In genomic region chr3:84654900-84655784, GRCm38 (mm10) we compare ENCODE assay signal across 11 mouse cellular contexts. TPM values are rescaled to one million over a fixed set of nuclear protein-coding genes. Genes with fewer than 3 reads are reported as not detected.
DNase-seq lines count a peak whose midpoint lies in the region; ATAC-seq lines count a peak whose summit lies in the region.
"Had no signal": no experiment of that assay in that cellular context is flagged by ENCODE, and none has a peak within 500 bp of the region (broad histone marks: within the 10 kb centered on the region; RNA-seq: fewer than 3 reads in every experiment).

No protein-coding gene starts in this region.

- no peak overlapping the region for H3K27ac ChIP-seq in lung, embryonic 15.5 days
- no peak overlapping the region for H3K27ac ChIP-seq in forebrain, embryonic 11.5 days (ENCODE audit: low read depth, low read length)
- H3K27ac ChIP-seq in intestine, embryonic 16.5 days (ENCODE audit: low read length), result peak overlapping the region; percentile 68

- WGBS in lung, embryonic 15.5 days, result 22% methylated on average over 16 of the region's 16 CpGs
- 11% methylated on average over 16 of the region's 16 CpGs for WGBS in forebrain, embryonic 11.5 days
- 14% methylated on average over 16 of the region's 16 CpGs for WGBS in intestine, embryonic 16.5 days

- no peaks in the 10 kb centered on the region for H3K36me3 ChIP-seq in lung, embryonic 15.5 days
- no peaks in the 10 kb centered on the region for H3K36me3 ChIP-seq in forebrain, embryonic 11.5 days (ENCODE audit: control insufficient read depth, insufficient read depth, low read length)
- H3K36me3 ChIP-seq in intestine, embryonic 16.5 days (ENCODE audit: control insufficient read depth, insufficient read depth, low read length), result no peaks in the 10 kb centered on the region

- no peaks in the 10 kb centered on the region for H3K27me3 ChIP-seq in lung, embryonic 15.5 days
- no peaks in the 10 kb centered on the region for H3K27me3 ChIP-seq in forebrain, embryonic 11.5 days (ENCODE audit: control insufficient read depth, insufficient read depth, low read length)
- H3K27me3 ChIP-seq in intestine, embryonic 16.5 days (replicated peaks; ENCODE audit: control insufficient read depth, insufficient read depth, low read length), result no peaks in the 10 kb centered on the region

- no peak overlapping the region for H3K9ac ChIP-seq in lung, embryonic 15.5 days
- no peak overlapping the region for H3K9ac ChIP-seq in forebrain, embryonic 11.5 days (ENCODE audit: low read length)
- H3K9ac ChIP-seq in intestine, embryonic 16.5 days (ENCODE audit: low read depth, low read length), result no peak overlapping the region

- H3K9me3 ChIP-seq in lung, embryonic 15.5 days, result no peaks in the 10 kb centered on the region
- H3K9me3 ChIP-seq in forebrain, embryonic 11.5 days (ENCODE audit: control insufficient read depth, low read length), result no peaks in the 10 kb centered on the region
- peaks cover 4% of the 10 kb centered on the region for H3K9me3 ChIP-seq in intestine, embryonic 16.5 days (ENCODE audit: control insufficient read depth, low read length)

- no peak overlapping the region for H3K4me3 ChIP-seq in lung, embryonic 15.5 days
- H3K4me3 ChIP-seq in forebrain, embryonic 11.5 days (ENCODE audit: low read depth, low read length), result no peak overlapping the region
- H3K4me3 ChIP-seq in intestine, embryonic 16.5 days (ENCODE audit: low read length), result peak overlapping the region; percentile 7; the same call in 1 of the 2 replicates
- H3K4me3 ChIP-seq: myocyte had no signal

- no peak for DNase-seq in lung, postnatal 10 days
- no peak for DNase-seq in forebrain, embryonic 11.5 days (ENCODE audit: low spot score)
- DNase-seq in retina, postnatal 1 day, result peak; percentile 51
- no peak for DNase-seq in gastrocnemius, postnatal 4 days (ENCODE audit: low spot score in 2 of 2)
- DNase-seq in spleen, postnatal 4 days (ENCODE audit: low spot score in 2 of 2), result no peak
- no peak for DNase-seq in urinary bladder, postnatal 14 days (ENCODE audit: low spot score)
- DNase-seq: kidney, postnatal 36 days; thymus, postnatal 36 days had no signal

- H3K4me2 ChIP-seq in lung, embryonic 15.5 days, result peak overlapping the region; percentile 56
- H3K4me2 ChIP-seq in forebrain, embryonic 11.5 days (ENCODE audit: low read depth, low read length, severe bottlenecking), result peak overlapping the region; percentile 32; the same call in 1 of the 2 replicates
- peak overlapping the region; percentile 51 for H3K4me2 ChIP-seq in intestine, embryonic 16.5 days (ENCODE audit: low read depth, low read length)

- peaks cover 23% of the 10 kb centered on the region for H3K4me1 ChIP-seq in lung, embryonic 15.5 days
- H3K4me1 ChIP-seq in forebrain, embryonic 11.5 days (replicated peaks; ENCODE audit: control insufficient read depth, insufficient read depth, low read length), result peaks cover 5% of the 10 kb centered on the region
- peaks cover 13% of the 10 kb centered on the region for H3K4me1 ChIP-seq in intestine, embryonic 16.5 days (ENCODE audit: control insufficient read depth, insufficient read depth, low read length)

- no peak for ATAC-seq in lung, embryonic 15.5 days (ENCODE audit: borderline replicate concordance, extremely low read depth, low FRiP score, low TSS enrichment)
- ATAC-seq in forebrain, embryonic 11.5 days (replicated peaks; ENCODE audit: low FRiP score), result no peak
- ATAC-seq in intestine, embryonic 16.5 days, result peak; percentile 19

RNA-seq across cellular contexts. Expression of gene Tmem154, which starts 10.8 kb away (rescaled TPM):
- polyA plus RNA-seq in lung, embryonic 15.5 days (2015; fragmentation: Nextera tagmentation; extraction: Ambion mirVana), result 2.3 and 2.5 TPM in 2 replicates
- 0.15 and 0.41 TPM in 2 replicates for polyA plus RNA-seq in forebrain, embryonic 11.5 days (2014; fragmentation: Nextera tagmentation; extraction: Ambion mirVana)
- polyA plus RNA-seq in intestine, embryonic 16.5 days (2015; fragmentation: Nextera tagmentation; extraction: Ambion mirVana), result 1.2 and 1.3 TPM in 2 replicates
- 1 to 10 TPM; 2.0 TPM for total RNA-seq in gastrocnemius, postnatal 4 days (2021)
